Mouse (Mus musculus) ES-E14 (cell line): ENCODE measurements around the gene Guca2b.

Experiments used
- CHD2 ChIP-seq: IDR thresholded peaks from 2 replicates; pipeline ENCODE4 v1.6.1; 2014; ENCODE audit warnings: mild to moderate bottlenecking, low read depth, low read length, inconsistent platforms
- MAFK ChIP-seq: IDR thresholded peaks from 2 replicates; pipeline ENCODE4 v1.6.1; 2014; ENCODE audit warnings: mild to moderate bottlenecking, low read depth, low read length, inconsistent platforms; ENCODE audit not compliant: insufficient read depth
- ZC3H11A ChIP-seq: IDR thresholded peaks from 2 replicates; pipeline ENCODE4 v1.6.1; 2012; ENCODE audit warnings: low read depth, mild to moderate bottlenecking, inconsistent platforms, low read length, borderline replicate concordance

GRCm38 (mm10) chr4:119642666-119643065 lies 16.1 kb downstream of the Guca2b start:
- TF ChIP-seq ZC3H11A (no peak), CHD2 (no peak), MAFK (no peak)
